In the genomic region with DNA sequence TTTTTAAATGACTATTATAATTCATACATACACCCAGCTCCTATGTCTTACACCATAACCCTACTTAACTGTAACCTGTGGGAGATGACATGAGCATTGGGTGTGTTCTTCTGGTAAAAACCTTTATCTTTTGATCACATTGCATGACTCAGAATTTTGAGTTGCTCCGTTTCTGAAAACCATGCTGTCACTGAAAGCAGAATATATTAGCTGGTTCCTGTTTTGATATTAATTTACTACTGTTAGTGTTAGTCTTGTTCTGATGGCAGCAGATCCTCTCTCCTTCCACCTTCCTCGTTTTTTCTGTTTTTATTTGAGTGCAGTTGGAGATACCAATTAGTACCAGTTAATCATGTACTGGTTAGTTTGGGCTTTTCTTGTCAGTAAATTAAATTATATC, we compare ENCODE assay signal across 21 mouse cellular contexts. TPM values are rescaled to one million over a fixed set of nuclear protein-coding genes. Genes with fewer than 3 reads are reported as not detected.
DNase-seq lines count a peak whose midpoint lies in the region; ATAC-seq lines count a peak whose summit lies in the region.
"Had no signal": no experiment of that assay in that cellular context is flagged by ENCODE, and none has a peak within 500 bp of the region (broad histone marks: within the 10 kb centered on the region; RNA-seq: fewer than 3 reads in every experiment).

No protein-coding gene starts in this region.

- peaks cover 7% of the 10 kb centered on the region for H3K4me1 ChIP-seq in liver, embryonic 16.5 days (ENCODE audit: control insufficient read depth, low read depth, low read length)
- H3K4me1 ChIP-seq: embryonic facial prominence, embryonic 15.5 days; hindbrain, embryonic 10.5 days; midbrain, embryonic 12.5 days; neural tube, embryonic 12.5 days had no signal

- no peak overlapping the region for H3K4me2 ChIP-seq in liver, embryonic 16.5 days (ENCODE audit: low read depth, low read length)
- H3K4me2 ChIP-seq: embryonic facial prominence, embryonic 15.5 days; midbrain, embryonic 12.5 days; neural tube, embryonic 12.5 days had no signal

- no peak overlapping the region for H3K9ac ChIP-seq in liver, embryonic 16.5 days (ENCODE audit: low read depth, low read length)
- H3K9ac ChIP-seq: embryonic facial prominence, embryonic 15.5 days; midbrain, embryonic 12.5 days; neural tube, embryonic 12.5 days had no signal

- 8% methylated on average over 2 of the region's 2 CpGs for WGBS in liver, embryonic 16.5 days (ENCODE audit: insufficient replicate concordance)

- ATAC-seq in activated CD4-positive, CD25-positive, alpha-beta regulatory T cell, adult 4 months: peak; percentile 58
- peak; percentile 12 to 30; a peak in 2 of 4 replicates for ATAC-seq in hematopoietic stem cell, adult 5-6 weeks (replicated peaks in 1 of 2; ENCODE audit: insufficient read depth in 1 of 2, low FRiP score in 2 of 2, low TSS enrichment in 1 of 2, low read depth in 1 of 2, poor library complexity in 2 of 2, severe bottlenecking in 2 of 2)
- peak; percentile 69 for ATAC-seq in liver, embryonic 16.5 days (ENCODE audit: low read depth)

- no peaks in the 10 kb centered on the region for H3K36me3 ChIP-seq in liver, embryonic 16.5 days (ENCODE audit: control insufficient read depth, insufficient read depth)
- H3K36me3 ChIP-seq: embryonic facial prominence, embryonic 15.5 days; hindbrain, embryonic 10.5 days; midbrain, embryonic 12.5 days; neural tube, embryonic 12.5 days had no signal

- H3K27me3 ChIP-seq in liver, embryonic 16.5 days (ENCODE audit: control insufficient read depth, insufficient read depth, low read depth, low read length): no peaks in the 10 kb centered on the region
- H3K27me3 ChIP-seq: embryonic facial prominence, embryonic 15.5 days; midbrain, embryonic 12.5 days; neural tube, embryonic 12.5 days had no signal

- DNase-seq in CD4-positive, CD25-positive, alpha-beta regulatory T cell, adult 2 months (ENCODE audit: low read depth, low spot score): peak; percentile 69
- DNase-seq in testis, postnatal 14 days (ENCODE audit: low spot score): no peak
- no peak for DNase-seq in frontal cortex, postnatal 10 days (ENCODE audit: low spot score in 2 of 2)
- no peak for DNase-seq in gastrocnemius, postnatal 25 days
- no peak for DNase-seq in heart, adult 11 months
- DNase-seq: adrenal gland, adult 2 months; cerebellum, adult 11 months; cerebellum, postnatal 14 days; gastrocnemius, adult 2 months; kidney, adult 8-10 months; kidney, postnatal 36 days; left cerebral cortex, postnatal 4 days; lung, postnatal 14 days; thymus, postnatal 25 days had no signal

- no peak overlapping the region for H3K27ac ChIP-seq in liver, embryonic 16.5 days (ENCODE audit: low read length)
- H3K27ac ChIP-seq: embryonic facial prominence, embryonic 15.5 days; gastrocnemius, adult 2 months; hindbrain, embryonic 10.5 days; midbrain, embryonic 12.5 days; neural tube, embryonic 12.5 days had no signal

- H3K9me3 ChIP-seq in liver, embryonic 16.5 days (replicated peaks; ENCODE audit: control insufficient read depth, low read length): no peaks in the 10 kb centered on the region
- H3K9me3 ChIP-seq: embryonic facial prominence, embryonic 15.5 days; hindbrain, embryonic 10.5 days; midbrain, embryonic 12.5 days; neural tube, embryonic 12.5 days had no signal

- no peak overlapping the region for H3K4me3 ChIP-seq in liver, embryonic 16.5 days (ENCODE audit: low read depth, low read length)
- H3K4me3 ChIP-seq: embryonic facial prominence, embryonic 15.5 days; gastrocnemius, adult 2 months; hindbrain, embryonic 10.5 days; midbrain, embryonic 12.5 days; neural tube, embryonic 12.5 days had no signal

RNA-seq across cellular contexts. Expression of gene Vps54, which starts 18.3 kb away (rescaled TPM):
- polyA plus RNA-seq in activated CD4-positive, CD25-positive, alpha-beta regulatory T cell, adult 4 months (2017; shearing (Covaris generic)): 10 to 100 TPM; 59.6 to 76.9 TPM
- total RNA-seq in hematopoietic stem cell, adult 5-6 weeks (2017): 83.7 and 95.5 TPM in 2 replicates
- 2.9 and 3.0 TPM in 2 replicates for polyA plus RNA-seq in liver, embryonic 16.5 days (2015; fragmentation: Nextera tagmentation; extraction: Ambion mirVana)
- total RNA-seq in gastrocnemius, postnatal 25 days (2021): 10 to 100 TPM; 17.7 TPM
